Comparison of ENCODE assay signal across 8 mouse cellular contexts in the genomic region with DNA sequence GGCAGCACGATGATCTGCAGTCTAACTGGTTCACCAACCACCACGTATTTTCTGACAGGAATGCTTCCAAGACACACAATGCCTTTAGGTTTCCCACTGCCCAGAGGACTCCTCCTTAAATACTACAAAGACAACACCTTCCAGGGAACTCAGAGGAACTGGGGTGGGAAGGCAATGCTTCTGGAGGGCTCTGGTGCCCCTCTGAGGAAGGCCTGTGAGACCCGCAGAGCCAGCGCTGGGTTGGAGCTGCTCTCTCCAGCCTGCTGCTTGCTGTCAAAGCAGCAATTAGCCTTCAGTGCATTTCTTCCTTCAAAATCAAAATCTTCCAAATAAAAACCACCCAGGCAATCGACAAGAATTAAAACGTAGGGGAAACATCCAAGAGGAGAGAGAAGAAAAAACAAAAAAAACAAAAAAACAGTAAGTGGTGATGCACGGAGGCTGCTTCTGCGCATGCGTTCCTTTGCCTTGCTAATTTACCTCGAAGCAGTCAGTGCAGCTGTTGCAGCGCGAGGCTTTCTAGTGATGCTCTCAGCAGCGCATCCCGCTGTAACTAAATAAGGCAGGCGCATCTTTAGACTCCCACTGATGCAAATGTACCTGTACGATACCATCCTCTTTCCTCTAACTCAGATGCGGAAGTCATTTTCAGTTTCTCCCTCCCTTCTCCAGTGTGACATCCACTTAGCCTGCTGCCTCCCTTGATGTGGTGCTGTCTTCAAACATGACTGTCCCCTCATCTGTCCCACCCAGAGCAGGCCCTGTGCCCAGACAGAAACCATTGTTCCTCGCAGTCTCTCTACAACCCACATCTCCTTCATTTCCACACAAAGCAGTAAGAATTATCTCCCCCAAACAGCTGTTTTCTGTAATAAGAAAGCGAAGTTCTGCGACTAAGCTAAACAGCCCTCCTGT. TPM values are rescaled to one million over a fixed set of nuclear protein-coding genes. Genes with fewer than 3 reads are reported as not detected.
A peak's percentile ranks its signal among the peaks of the same experiment; 100 is the strongest.
DNase-seq lines count a peak whose midpoint lies in the region; ATAC-seq lines count a peak whose summit lies in the region.
"Had no signal": no experiment of that assay in that cellular context is flagged by ENCODE, and none has a peak within 500 bp of the region (broad histone marks: within the 10 kb centered on the region; RNA-seq: fewer than 3 reads in every experiment).

No protein-coding gene starts in this region.

- no peak for ATAC-seq in neural tube, embryonic 12.5 days (ENCODE audit: low FRiP score, low read depth)
- ATAC-seq in heart, embryonic 12.5 days (ENCODE audit: insufficient number of reproducible peaks, low FRiP score) = no peak

- WGBS in embryonic facial prominence, embryonic 10.5 days = 42% methylated on average over 20 of the region's 20 CpGs
- WGBS in neural tube, embryonic 12.5 days = 44% methylated on average over 20 of the region's 20 CpGs
- 53% methylated on average over 20 of the region's 20 CpGs for WGBS in heart, embryonic 12.5 days

- H3K27ac ChIP-seq in embryonic facial prominence, embryonic 10.5 days (replicated peaks) = 0 out of 2 replicates have a peak overlapping the region, but pooled peaks have one; percentile 35
- no peak overlapping the region for H3K27ac ChIP-seq in neural tube, embryonic 12.5 days
- no peak overlapping the region for H3K27ac ChIP-seq in heart, embryonic 12.5 days (ENCODE audit: poor library complexity, severe bottlenecking)

- H3K4me2 ChIP-seq in neural tube, embryonic 12.5 days (replicated peaks) = peak overlapping the region; percentile 35
- no peak overlapping the region for H3K4me2 ChIP-seq in heart, embryonic 12.5 days

- peak; percentile 26 for DNase-seq in T-cell, adult 2 months (ENCODE audit: low spot score)
- DNase-seq in embryonic facial prominence, embryonic 10.5 days (ENCODE audit: low spot score) = peak; percentile 28
- peak; percentile 39 to 51 for DNase-seq in left cerebral cortex, adult 18-20 months (ENCODE audit: low spot score in 2 of 2)
- no peak for DNase-seq in kidney, postnatal 10 days
- DNase-seq in ovary, postnatal 10 days (ENCODE audit: low spot score) = no peak
- DNase-seq: gastrocnemius, postnatal 36 days had no signal

- H3K36me3 ChIP-seq in embryonic facial prominence, embryonic 10.5 days (replicated peaks) = no peaks in the 10 kb centered on the region
- no peaks in the 10 kb centered on the region for H3K36me3 ChIP-seq in neural tube, embryonic 12.5 days
- H3K36me3 ChIP-seq in heart, embryonic 12.5 days = no peaks in the 10 kb centered on the region

- H3K9ac ChIP-seq in neural tube, embryonic 12.5 days = no peak overlapping the region
- no peak overlapping the region for H3K9ac ChIP-seq in heart, embryonic 12.5 days

- H3K4me3 ChIP-seq in embryonic facial prominence, embryonic 10.5 days = 0 out of 2 replicates have a peak overlapping the region, but pooled peaks have one; percentile 23
- H3K4me3 ChIP-seq in neural tube, embryonic 12.5 days = no peak overlapping the region
- no peak overlapping the region for H3K4me3 ChIP-seq in heart, embryonic 12.5 days

- H3K9me3 ChIP-seq in embryonic facial prominence, embryonic 10.5 days = no peaks in the 10 kb centered on the region
- H3K9me3 ChIP-seq in neural tube, embryonic 12.5 days = no peaks in the 10 kb centered on the region
- H3K9me3 ChIP-seq in heart, embryonic 12.5 days (replicated peaks) = no peaks in the 10 kb centered on the region

- peaks cover 8% of the 10 kb centered on the region; the same call in 1 of the 2 replicates for H3K4me1 ChIP-seq in embryonic facial prominence, embryonic 10.5 days
- H3K4me1 ChIP-seq in neural tube, embryonic 12.5 days = no peaks in the 10 kb centered on the region
- peaks cover 14% of the 10 kb centered on the region for H3K4me1 ChIP-seq in heart, embryonic 12.5 days (replicated peaks)

- H3K27me3 ChIP-seq in embryonic facial prominence, embryonic 10.5 days (replicated peaks; ENCODE audit: low read depth, poor library complexity, severe bottlenecking) = peaks cover 11% of the 10 kb centered on the region; the same call in 1 of the 2 replicates
- no peaks in the 10 kb centered on the region for H3K27me3 ChIP-seq in neural tube, embryonic 12.5 days (replicated peaks)
- H3K27me3 ChIP-seq in heart, embryonic 12.5 days (replicated peaks) = peaks cover 12% of the 10 kb centered on the region

RNA-seq across cellular contexts. Expression of a gene that starts 34.7 kb away (rescaled TPM):
- polyA plus RNA-seq in embryonic facial prominence, embryonic 10.5 days (2016; fragmentation: Nextera tagmentation; extraction: Ambion mirVana) = not detected in 2 replicates
- not detected for total RNA-seq in left cerebral cortex, adult 18-20 months (2021)
- polyA plus RNA-seq in neural tube, embryonic 12.5 days (2016; fragmentation: Nextera tagmentation; extraction: Ambion mirVana) = not detected in 2 replicates
- polyA plus RNA-seq in heart, embryonic 12.5 days (2016; fragmentation: Nextera tagmentation; extraction: Ambion mirVana) = not detected in 2 replicates
- total RNA-seq: gastrocnemius, postnatal 36 days had no signal

RNA-seq across cellular contexts. Expression of a gene that starts 42.2 kb away (rescaled TPM):
- 0.72 and 1.0 TPM in 2 replicates for polyA plus RNA-seq in embryonic facial prominence, embryonic 10.5 days (2016; fragmentation: Nextera tagmentation; extraction: Ambion mirVana)
- total RNA-seq in left cerebral cortex, adult 18-20 months (2021) = under 1 TPM; 0.33 to 0.56 TPM
- 1.8 and 2.0 TPM in 2 replicates for polyA plus RNA-seq in neural tube, embryonic 12.5 days (2016; fragmentation: Nextera tagmentation; extraction: Ambion mirVana)
- polyA plus RNA-seq in heart, embryonic 12.5 days (2016; fragmentation: Nextera tagmentation; extraction: Ambion mirVana) = 11.2 and 12.0 TPM in 2 replicates

Comparison
In these comparisons a context has a peak if more than half of its experiments do, and no peak if none do; other contexts are left out.
1. DNase-seq: peak in T-cell, adult 2 months (single experiment), embryonic facial prominence, embryonic 10.5 days (single experiment) and left cerebral cortex, adult 18-20 months (2 of 2); none in kidney, postnatal 10 days (single experiment) and ovary, postnatal 10 days (single experiment).